21 mouse cellular contexts compared by ENCODE assay signal in the genomic region with DNA sequence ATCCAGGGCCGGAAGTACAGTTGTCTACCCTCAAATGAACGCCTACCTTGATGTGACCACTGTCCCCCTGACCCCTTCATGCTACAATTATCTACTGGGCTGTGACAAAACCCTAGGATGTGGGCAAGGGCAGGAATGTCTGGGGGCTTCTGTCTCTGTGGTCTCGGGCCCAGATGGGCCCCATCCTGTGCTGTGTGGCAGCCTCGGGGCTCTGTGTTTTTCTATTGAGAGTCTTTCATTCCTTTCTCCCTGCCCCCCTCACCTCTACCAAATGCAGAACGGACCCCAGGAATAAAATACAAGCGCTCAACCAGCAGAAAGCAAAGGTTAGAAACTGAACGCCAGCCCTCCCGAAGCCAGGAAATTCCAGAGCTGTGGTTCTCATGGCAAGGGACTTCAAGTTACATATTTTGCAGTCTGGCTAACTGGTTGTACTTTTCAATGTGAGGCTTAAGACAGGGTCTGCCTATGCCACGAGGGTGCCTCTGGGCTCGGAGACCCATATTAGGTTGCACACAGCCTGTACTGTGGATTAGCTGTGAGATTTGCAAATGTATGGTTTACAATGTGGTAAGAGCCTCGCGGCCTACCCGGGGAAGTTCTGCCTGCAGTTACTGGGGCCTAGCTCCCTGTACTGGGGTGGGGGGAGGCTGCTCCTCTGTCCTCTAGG.
DNase-seq lines count a peak whose midpoint lies in the region; ATAC-seq and TF ChIP-seq lines count a peak whose summit lies in the region.
"Had no signal": no experiment of that assay in that cellular context is flagged by ENCODE, and none has a peak within 500 bp of the region (broad histone marks: within the 10 kb centered on the region; RNA-seq: fewer than 3 reads in every experiment).

No protein-coding gene starts in this region.

- H3K4me1 ChIP-seq in intestine, embryonic 14.5 days (replicated peaks; ENCODE audit: control insufficient read depth, insufficient read depth, low read length): peaks cover 4% of the 10 kb centered on the region; the same call in 1 of the 2 replicates
- H3K4me1 ChIP-seq in intestine, embryonic 15.5 days (replicated peaks): peaks cover 9% of the 10 kb centered on the region; the same call in 1 of the 2 replicates
- H3K4me1 ChIP-seq in CH12.LX (ENCODE audit: control insufficient read depth in 1 of 2, insufficient read depth in 2 of 2): peaks cover 4 to 14% of the 10 kb centered on the region in 2 experiments; a peak in 2 of 4 replicates
- H3K4me1 ChIP-seq in limb, embryonic 11.5 days (ENCODE audit: control insufficient read depth, insufficient read depth, low read length): peaks cover 12% of the 10 kb centered on the region; the same call in 1 of the 2 replicates

- H3K9ac ChIP-seq in intestine, embryonic 14.5 days (ENCODE audit: low read length): no peak overlapping the region
- H3K9ac ChIP-seq in intestine, embryonic 15.5 days: no peak overlapping the region
- no peak overlapping the region for H3K9ac ChIP-seq in CH12.LX (ENCODE audit: insufficient read depth, low read depth)
- H3K9ac ChIP-seq in limb, embryonic 11.5 days (ENCODE audit: low read length): 0 out of 2 replicates have a peak overlapping the region, but pooled peaks have one; percentile 1
- H3K9ac ChIP-seq: heart, embryonic 12.5 days had no signal

- TF ChIP-seq CTCF in CH12.LX (conservative IDR thresholded peaks at IDR 0.05 in 1 of 2, IDR thresholded peaks at IDR 0.05 in 1 of 2; ENCODE audit: low read depth in 2 of 2, low read length in 2 of 2): no peak
- no peak for TF ChIP-seq CTCF in gastrocnemius, adult 2 months (IDR thresholded peaks at IDR 0.05)

- 0 out of 2 replicates have a peak, but pooled peaks cover 6% of the 10 kb centered on the region for H3K27me3 ChIP-seq in intestine, embryonic 14.5 days (replicated peaks; ENCODE audit: control insufficient read depth, insufficient read depth, low read length)
- H3K27me3 ChIP-seq in intestine, embryonic 15.5 days (replicated peaks): no peaks in the 10 kb centered on the region
- no peaks in the 10 kb centered on the region for H3K27me3 ChIP-seq in CH12.LX (replicated peaks)
- no peaks in the 10 kb centered on the region for H3K27me3 ChIP-seq in limb, embryonic 11.5 days (ENCODE audit: control insufficient read depth, insufficient read depth, low read length)

- H3K4me3 ChIP-seq in intestine, embryonic 14.5 days (ENCODE audit: low read depth, low read length): no peak overlapping the region
- H3K4me3 ChIP-seq in intestine, embryonic 15.5 days (replicated peaks): no peak overlapping the region
- H3K4me3 ChIP-seq in CH12.LX (replicated peaks in 1 of 3; ENCODE audit: low read depth in 2 of 3, low read length in 2 of 3, poor library complexity in 1 of 3): no peak overlapping the region
- no peak overlapping the region for H3K4me3 ChIP-seq in limb, embryonic 11.5 days (ENCODE audit: low read depth, low read length)
- H3K4me3 ChIP-seq in gastrocnemius, adult 2 months: no peak overlapping the region
- H3K4me3 ChIP-seq: heart, embryonic 12.5 days had no signal

- no peak for TF ChIP-seq EP300 in CH12.LX (IDR thresholded peaks at IDR 0.05; ENCODE audit: low read length)

- in situ Hi-C loops in CH12.LX (cut with MboI; ENCODE audit: low pct_ligation_motif_present, low pct_unique_long_range_greater_than_20kb, low sequenced_read_pairs): no loop called here

- no peak for TF ChIP-seq RAD21 in CH12.LX (IDR thresholded peaks at IDR 0.05; ENCODE audit: low read depth, low read length)

- TF ChIP-seq POLR2A in CH12.LX (IDR thresholded peaks at IDR 0.05; ENCODE audit: low read depth, low read length): no peak

- no peak overlapping the region for H3K4me2 ChIP-seq in intestine, embryonic 14.5 days (ENCODE audit: low read length)
- no peak overlapping the region for H3K4me2 ChIP-seq in intestine, embryonic 15.5 days (replicated peaks)
- H3K4me2 ChIP-seq in CH12.LX (ENCODE audit: insufficient read depth, low read depth, poor library complexity, severe bottlenecking): no peak overlapping the region
- H3K4me2 ChIP-seq in limb, embryonic 11.5 days (ENCODE audit: low read depth, severe bottlenecking): no peak overlapping the region
- H3K4me2 ChIP-seq: heart, embryonic 12.5 days; liver, embryonic 11.5 days had no signal

- dilution Hi-C loops in CH12.LX (cut with MboI; ENCODE audit: extremely low pct_ligation_motif_present, extremely low pct_unique_long_range_greater_than_20kb, low sequenced_read_pairs): no loop called here

- DNase-seq in embryo, embryonic 11 days: peak; percentile 53
- no peak for DNase-seq in embryo, embryonic 9.5 days (ENCODE audit: extremely low spot score)
- no peak for DNase-seq in intestine, embryonic 14.5 days (ENCODE audit: low spot score)
- DNase-seq in CH12.LX (ENCODE audit: extremely low read depth): peak; percentile 3
- DNase-seq in limb, embryonic 11.5 days (ENCODE audit: low spot score): peak; percentile 60
- DNase-seq in gastrocnemius, adult 2 months: no peak
- DNase-seq: cerebellum, postnatal 10 days; heart, postnatal 36 days; kidney, postnatal 25 days; lung, adult 2 months; midbrain, embryonic 14.5 days; spleen, adult 18-20 months; thymus, postnatal 36 days had no signal

- WGBS in intestine, embryonic 14.5 days: 48% methylated on average over 13 of the region's 13 CpGs
- WGBS in intestine, embryonic 15.5 days: 57% methylated on average over 13 of the region's 13 CpGs
- WGBS in limb, embryonic 11.5 days: 40% methylated on average over 13 of the region's 13 CpGs

- 0 out of 2 replicates have a peak overlapping the region, but pooled peaks have one; percentile 3 for H3K27ac ChIP-seq in intestine, embryonic 14.5 days (ENCODE audit: low read depth)
- H3K27ac ChIP-seq in intestine, embryonic 15.5 days: no peak overlapping the region
- H3K27ac ChIP-seq in CH12.LX (ENCODE audit: insufficient read depth, low read depth): no peak overlapping the region
- H3K27ac ChIP-seq in limb, embryonic 11.5 days (replicated peaks; ENCODE audit: low read depth, low read length): peak overlapping the region; percentile 79
- H3K27ac ChIP-seq in gastrocnemius, adult 2 months: no peak overlapping the region
- H3K27ac ChIP-seq: macrophage had no signal

- no peak for ATAC-seq in intestine, embryonic 14.5 days (replicated peaks; ENCODE audit: low FRiP score, low TSS enrichment, low read depth)
- ATAC-seq in intestine, embryonic 15.5 days: no peak
- ATAC-seq in limb, embryonic 11.5 days (ENCODE audit: insufficient number of reproducible peaks, low FRiP score, low TSS enrichment, low read depth): peak; percentile 63
- ATAC-seq in inflammation-experienced regulatory T-cells, adult 6 months: no peak
- ATAC-seq: CD4-positive, CD25-positive, alpha-beta regulatory T cell, adult 4 months; forebrain, embryonic 14.5 days; intestine, postnatal 0 days had no signal

- no peaks in the 10 kb centered on the region for H3K9me3 ChIP-seq in intestine, embryonic 14.5 days (ENCODE audit: control insufficient read depth, low read length)
- H3K9me3 ChIP-seq in intestine, embryonic 15.5 days: no peaks in the 10 kb centered on the region
- no peaks in the 10 kb centered on the region for H3K9me3 ChIP-seq in CH12.LX (replicated peaks; ENCODE audit: low read length)
- H3K9me3 ChIP-seq in limb, embryonic 11.5 days (ENCODE audit: control insufficient read depth, low read length): no peaks in the 10 kb centered on the region
- H3K9me3 ChIP-seq: heart, embryonic 12.5 days had no signal

- intact Hi-C loops in gastrocnemius, adult 2 months (cut with DNase I): no loop called here

- H3K79me2 ChIP-seq in CH12.LX (replicated peaks; ENCODE audit: control insufficient read depth, extremely low read depth, insufficient read depth, poor library complexity, severe bottlenecking): no peaks in the 10 kb centered on the region

- H3K36me3 ChIP-seq in intestine, embryonic 14.5 days (ENCODE audit: control insufficient read depth, insufficient read depth, low read length): no peaks in the 10 kb centered on the region
- no peaks in the 10 kb centered on the region for H3K36me3 ChIP-seq in intestine, embryonic 15.5 days
- H3K36me3 ChIP-seq in CH12.LX (replicated peaks in 1 of 2; ENCODE audit: control insufficient read depth in 1 of 2, insufficient read depth in 1 of 2, low read length in 1 of 2): no peaks in the 10 kb centered on the region
- H3K36me3 ChIP-seq in limb, embryonic 11.5 days (ENCODE audit: control insufficient read depth, insufficient read depth, low read length): no peaks in the 10 kb centered on the region
- H3K36me3 ChIP-seq: heart, embryonic 12.5 days had no signal

TF ChIP-seq in CH12.LX, 34 proteins besides CTCF, POLR2A, EP300 and RAD21:
- TF ChIP-seq ZKSCAN1 (IDR thresholded peaks at IDR 0.05; ENCODE audit: borderline replicate concordance, low read depth, low read length) (no peak), GABPA (IDR thresholded peaks at IDR 0.05; ENCODE audit: insufficient replicate concordance, low read depth, low read length) (no peak), KAT2A (IDR thresholded peaks at IDR 0.05; ENCODE audit: insufficient replicate concordance, low read length) (no peak), NELFE (IDR thresholded peaks at IDR 0.05; ENCODE audit: low read depth, low read length) (no peak)
TF ChIP-seq in CH12.LX: peak in this region for 0.

Comparison
In these comparisons a context has a peak if more than half of its experiments do, and no peak if none do; other contexts are left out.
1. DNase-seq: peak in embryo, embryonic 11 days (single experiment), CH12.LX (single experiment) and limb, embryonic 11.5 days (single experiment); none in embryo, embryonic 9.5 days (single experiment), intestine, embryonic 14.5 days (single experiment) and gastrocnemius, adult 2 months (single experiment).
2. H3K27ac ChIP-seq: peak in intestine, embryonic 14.5 days (single experiment) and limb, embryonic 11.5 days (single experiment); none in intestine, embryonic 15.5 days (single experiment), CH12.LX (single experiment) and gastrocnemius, adult 2 months (single experiment).